Mouse (Mus musculus) liver, adult 2 months (tissue): ENCODE data around the gene Coro6.

Experiments used
- CTCF ChIP-seq: fragments of 200-500 bp; IDR thresholded peaks from 2 replicates; pipeline ENCODE4 v1.5.1; 2011; ENCODE audit warnings: low read depth, low read length, control low read depth
- POLR2A ChIP-seq: fragments of 200-500 bp; IDR thresholded peaks from 2 replicates; pipeline ENCODE4 v1.6.1; 2011; ENCODE audit warnings: low read length, control low read depth; ENCODE audit not compliant: insufficient read depth; ENCODE audit errors: extremely low read depth

DNA sequence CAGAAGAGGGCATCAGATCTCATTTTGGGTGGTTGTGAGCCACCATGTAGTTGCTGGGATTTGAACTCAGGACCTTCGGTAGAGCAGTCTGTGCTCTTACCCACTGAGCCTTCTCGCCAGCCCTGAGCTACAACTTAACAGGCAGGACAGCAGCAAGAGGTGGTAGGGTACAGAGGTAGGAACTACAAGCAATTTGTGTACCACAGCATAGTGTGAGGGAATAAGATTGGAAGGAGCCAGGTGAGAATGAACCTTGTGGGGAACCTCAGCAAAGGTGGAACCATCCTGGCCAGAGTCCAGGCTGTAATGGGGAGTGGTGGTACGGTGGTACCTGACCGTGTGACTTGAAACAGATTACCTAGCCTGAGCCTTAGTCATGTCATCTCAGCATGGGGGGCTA, 39.8 kb downstream of the Coro6 start:
- TF ChIP-seq CTCF, result no peak
- no peak for TF ChIP-seq POLR2A
